19 mouse cellular contexts compared by ENCODE assay signal in the genomic region with DNA sequence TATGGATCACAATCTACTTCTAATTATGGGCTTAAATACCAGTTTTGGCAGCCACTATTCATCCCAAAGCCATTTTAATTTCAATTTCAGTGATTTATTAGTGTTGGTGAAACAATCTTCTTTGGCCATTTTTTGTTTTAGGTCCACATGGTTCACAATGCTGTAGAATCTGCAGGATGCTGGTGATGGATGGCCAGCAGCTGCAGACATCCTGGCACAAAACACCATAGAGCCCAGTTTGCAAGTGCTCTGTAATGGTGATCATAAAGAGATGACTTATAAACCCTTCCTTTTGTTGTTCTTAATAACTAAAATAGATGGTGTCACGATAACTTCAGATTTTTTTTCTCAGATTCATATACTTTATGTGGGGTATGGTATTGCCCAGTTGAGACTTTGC.
"Had no signal": no experiment of that assay in that cellular context is flagged by ENCODE, and none has a peak within 500 bp of the region (broad histone marks: within the 10 kb centered on the region; RNA-seq: fewer than 3 reads in every experiment).

No protein-coding gene starts in this region.

- H3K36me3 ChIP-seq: lung, embryonic 15.5 days; neural tube, embryonic 12.5 days; neural tube, embryonic 15.5 days had no signal

- H3K9me3 ChIP-seq: lung, embryonic 15.5 days; neural tube, embryonic 12.5 days; neural tube, embryonic 15.5 days had no signal

- H3K4me3 ChIP-seq: left cerebral cortex, adult 2 months; lung, embryonic 15.5 days; neural tube, embryonic 12.5 days; neural tube, embryonic 15.5 days had no signal

- DNase-seq: layer of hippocampus, postnatal 36 days; liver, postnatal 0 days; lung, postnatal 14 days; lung, postnatal 4 days; midbrain, embryonic 14.5 days; right cerebral cortex, adult 18-20 months; right cerebral cortex, postnatal 14 days; right cerebral cortex, postnatal 4 days; thymus, adult 2 months; thymus, postnatal 14 days; thymus, postnatal 4 days had no signal

- H3K4me1 ChIP-seq: neural tube, embryonic 12.5 days; neural tube, embryonic 15.5 days had no signal

- H3K27me3 ChIP-seq: lung, embryonic 15.5 days; neural tube, embryonic 12.5 days; neural tube, embryonic 15.5 days had no signal

- H3K27ac ChIP-seq: left cerebral cortex, adult 2 months; liver, embryonic 14.5 days; lung, embryonic 15.5 days; neural tube, embryonic 12.5 days; neural tube, embryonic 15.5 days; stomach, postnatal 0 days had no signal

- ATAC-seq: intestine, postnatal 0 days; liver, postnatal 0 days had no signal

- H3K4me2 ChIP-seq: lung, embryonic 15.5 days; midbrain, embryonic 11.5 days; neural tube, embryonic 12.5 days; neural tube, embryonic 15.5 days had no signal

- H3K9ac ChIP-seq: liver, embryonic 14.5 days; liver, postnatal 0 days; lung, embryonic 15.5 days; neural tube, embryonic 12.5 days; neural tube, embryonic 15.5 days had no signal
